Mouse (Mus musculus) testis, adult 2 months (tissue): ENCODE data around the gene Lrp10.

ENCODE experiments used
- CTCF ChIP-seq: fragments of 200-500 bp; IDR thresholded peaks from 2 replicates; pipeline ENCODE4 v1.5.1; 2012; ENCODE audit warnings: low read depth, mild to moderate bottlenecking, inconsistent platforms, low read length, moderate library complexity; ENCODE audit not compliant: control insufficient read depth, insufficient read depth, insufficient replicate concordance
- POLR2A ChIP-seq: fragments of 200-500 bp; IDR thresholded peaks from 2 replicates; pipeline ENCODE4 v1.6.1; 2012; ENCODE audit warnings: low read depth, mild to moderate bottlenecking, inconsistent platforms, low read length, moderate library complexity; ENCODE audit not compliant: control insufficient read depth

- TF ChIP-seq POLR2A (no peak), CTCF (no peak)
Measured at GRCm38 (mm10) chr14:54443196-54443595, 20.7 kb upstream of the Lrp10 start.
